Mouse (Mus musculus) mouse trophoblast stem cell (cell line): ENCODE data around the gene Ccdc173.
"Not testable (repeated sequence)": the region's sequence is repeated elsewhere in the genome, so short reads cannot be mapped to it uniquely, and the experiment has no call there.

ENCODE experiments used
- in situ Hi-C, 2 experiments: fragments of 300-500 bp; cut with MseI, MboI; formaldehyde crosslinking; loops; 2 replicates in 1 of 2; 3 replicates in 1 of 2; pipeline ENCODE4 v1.15.1; 2025

Ccdc173 gene

DNA sequence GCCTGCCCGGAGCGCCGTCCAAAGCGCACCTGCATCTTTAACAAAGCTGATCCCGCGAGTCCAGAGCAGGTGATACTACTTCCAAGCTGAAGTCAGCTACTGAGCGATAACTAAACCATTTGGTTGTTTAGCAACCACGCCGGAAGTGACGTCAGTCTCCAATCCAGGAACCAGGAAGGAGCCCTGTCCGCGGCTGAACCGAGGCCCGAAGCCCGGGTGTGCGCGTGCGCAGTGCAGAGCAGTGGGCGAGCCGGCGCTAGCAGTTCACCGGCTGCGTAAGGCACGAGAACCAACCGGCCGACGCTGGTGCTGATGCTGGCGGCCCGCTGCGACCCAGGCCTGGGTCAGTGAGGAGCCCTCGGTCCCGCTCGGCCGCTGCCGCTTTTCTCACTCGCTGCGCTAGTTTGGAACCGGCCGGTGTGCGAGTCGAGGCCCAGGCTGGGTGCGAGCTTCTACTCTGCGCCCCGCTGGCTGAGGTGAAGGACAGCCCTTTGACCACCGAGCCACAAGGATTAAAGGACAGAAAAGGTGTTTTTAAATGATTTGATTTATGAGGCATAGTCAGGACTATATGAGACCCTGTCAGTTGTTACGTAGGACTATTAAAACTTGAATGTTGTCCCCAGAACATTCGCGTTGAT is at the start of gene Ccdc173, which contains the start of gene Phospho2:
Ccdc173 (minus strand) TSS at position 147 of the 641 bp plus-strand sequence.
Phospho2 (plus strand) TSS at position 195 of the 641 bp plus-strand sequence.
- in situ Hi-C loops, result no loop called here

DNA sequence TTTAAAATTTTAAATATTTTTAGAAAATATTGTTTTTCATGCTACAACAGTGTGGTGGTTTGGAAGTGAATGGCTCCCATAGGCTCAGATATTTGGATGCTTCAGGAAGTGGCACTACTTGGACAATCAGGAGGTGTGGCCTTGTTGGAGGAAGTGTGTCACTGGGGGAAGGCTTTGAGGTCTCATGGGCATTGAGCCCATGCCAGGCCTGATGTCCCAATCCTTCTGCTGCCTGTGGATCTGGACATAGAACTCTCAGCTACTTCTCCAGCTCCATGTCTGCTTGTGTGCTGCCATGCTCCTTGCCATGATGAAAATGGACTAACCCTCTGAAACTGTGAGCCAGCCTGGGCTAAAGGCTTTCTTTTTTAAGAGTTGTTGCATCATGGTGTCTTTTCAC is 49.3 kb upstream of the Ccdc173 start:
- in situ Hi-C loops, result no loop called here

DNA sequence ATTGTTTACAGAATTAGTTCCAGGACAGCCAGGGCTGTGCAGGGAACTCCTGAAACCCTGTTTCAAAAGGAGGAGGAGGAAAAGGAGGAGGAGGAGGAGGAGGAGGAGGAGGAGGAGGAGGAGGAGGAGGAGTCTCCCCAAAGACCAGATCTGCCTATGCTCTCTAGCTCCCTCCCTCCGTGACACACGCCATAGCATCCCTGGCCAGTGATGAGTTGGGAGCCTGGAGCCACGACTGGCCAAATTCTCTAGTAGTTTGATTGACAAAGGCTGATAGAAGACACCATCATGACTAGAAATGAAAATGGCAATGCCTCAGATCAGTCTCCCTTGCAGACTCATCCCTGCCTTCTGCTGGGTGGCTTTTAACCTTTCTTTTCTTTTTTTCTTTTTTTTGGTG is 48.6 kb upstream of the Ccdc173 start:
- in situ Hi-C loops, result no loop called here

DNA sequence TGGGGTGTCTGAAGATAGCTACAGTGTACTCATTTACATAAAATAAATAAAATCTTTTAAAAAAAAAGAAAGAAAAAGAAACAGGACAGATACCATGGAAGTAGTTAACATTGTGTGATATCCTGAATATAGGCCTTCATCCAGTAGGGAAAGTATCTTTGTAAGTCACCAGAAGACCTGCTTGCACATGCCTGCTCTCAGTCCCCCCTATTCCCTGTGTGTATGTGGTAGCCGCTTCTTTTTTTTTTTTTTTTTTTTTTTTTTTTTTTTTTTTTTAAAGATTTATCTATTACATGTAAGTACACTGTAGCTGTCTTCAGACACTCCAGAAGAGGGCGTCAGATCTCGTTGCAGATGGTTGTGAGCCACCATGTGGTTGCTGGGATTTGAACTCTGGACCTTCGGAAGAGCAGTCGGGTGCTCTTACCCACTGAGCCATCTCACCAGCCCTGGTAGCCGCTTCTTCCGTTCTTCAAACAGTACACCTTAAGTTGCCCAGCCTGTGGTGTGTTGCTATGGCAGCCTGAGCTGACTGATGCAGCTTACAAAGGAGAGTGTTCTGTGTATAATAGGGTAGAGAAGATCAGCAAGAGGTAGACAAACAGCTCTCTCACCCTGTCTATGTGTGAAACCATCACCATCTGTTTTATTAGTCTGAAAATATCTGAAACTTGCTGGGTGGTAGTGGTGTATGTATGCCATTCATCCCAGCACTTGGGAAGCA is 48.0 kb upstream of the Ccdc173 start:
- in situ Hi-C loops, result no loop called here

DNA sequence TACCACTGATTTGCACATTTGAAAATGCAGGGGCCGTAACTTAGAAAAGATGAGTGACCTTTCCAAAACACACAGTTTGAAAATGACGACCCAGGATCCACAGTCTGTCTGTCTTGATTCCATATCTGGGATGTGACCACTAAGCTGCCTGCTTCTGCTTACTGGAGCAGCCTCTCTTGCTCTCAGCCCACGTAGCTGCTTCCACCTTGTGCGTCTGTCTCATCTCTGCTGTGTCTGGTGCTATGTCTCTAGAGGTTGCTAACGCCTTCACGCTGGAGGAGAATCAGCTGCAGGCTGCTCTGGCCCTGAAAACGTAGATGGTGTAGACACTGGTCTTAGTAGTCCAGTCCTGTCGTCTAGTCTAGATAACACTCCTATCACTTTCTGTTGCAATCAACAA is 40.7 kb upstream of the Ccdc173 start:
- in situ Hi-C loops, result no loop called here

DNA sequence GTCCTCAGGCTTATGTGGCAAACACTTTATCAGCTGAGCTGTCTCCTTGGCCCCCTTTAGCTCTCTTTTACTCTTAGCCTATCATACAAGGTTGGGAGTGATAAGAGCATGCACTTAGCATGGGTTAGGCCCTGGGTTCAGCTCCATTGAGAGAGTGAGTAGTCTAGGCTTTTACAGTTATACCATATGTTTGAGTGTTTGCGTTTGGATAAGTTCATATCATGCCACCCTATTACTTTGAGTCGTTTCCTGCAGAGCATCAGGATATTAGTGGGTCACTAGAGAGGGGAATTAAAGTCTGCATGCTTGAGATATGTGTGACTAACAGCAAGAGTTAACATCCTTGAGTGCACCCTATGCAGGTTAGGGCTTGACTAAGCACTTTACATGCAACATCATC is 40.3 kb upstream of the Ccdc173 start:
- in situ Hi-C loops, result no loop called here

DNA sequence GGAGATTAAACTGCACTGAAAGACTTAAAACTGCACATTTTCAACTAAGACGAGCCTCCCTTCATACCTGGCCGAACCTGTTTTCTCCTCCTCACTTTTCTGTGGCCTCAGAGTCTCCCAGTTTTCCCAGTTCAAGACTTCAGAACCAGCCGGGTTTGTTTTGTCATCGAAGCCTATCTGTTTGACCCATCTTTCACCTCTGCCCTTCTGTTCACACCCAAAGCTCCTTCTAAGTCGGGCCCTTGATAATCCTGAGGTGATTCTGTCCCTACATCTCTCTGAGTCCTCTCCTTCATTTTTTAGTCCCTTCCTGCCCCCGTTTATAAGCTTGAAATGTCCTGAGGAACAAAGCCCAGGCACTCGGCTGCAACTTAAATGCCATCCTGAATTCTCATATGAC is 38.7 kb upstream of the Ccdc173 start:
- in situ Hi-C loops, result no loop called here

DNA sequence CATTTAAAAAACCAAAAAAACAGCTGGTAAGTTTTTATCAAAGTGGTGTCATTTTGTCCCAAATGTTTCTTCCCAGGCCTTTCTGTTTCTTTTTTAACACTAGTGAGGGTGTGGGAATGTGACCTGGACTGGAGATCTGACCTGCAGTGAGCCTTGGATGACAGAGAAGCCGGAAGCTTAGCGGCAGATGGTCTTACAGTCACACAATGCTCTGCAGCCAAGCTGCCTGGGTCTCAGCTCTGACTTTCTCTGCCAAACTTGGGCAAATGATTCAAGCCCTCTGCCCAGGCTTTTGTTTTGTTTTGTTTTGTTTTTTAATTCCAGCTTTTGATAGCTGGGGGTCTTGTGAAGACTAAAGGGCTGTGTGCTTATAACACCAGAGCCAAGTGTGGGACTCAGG is 37.0 kb upstream of the Ccdc173 start:
- in situ Hi-C loops, result no loop called here

DNA sequence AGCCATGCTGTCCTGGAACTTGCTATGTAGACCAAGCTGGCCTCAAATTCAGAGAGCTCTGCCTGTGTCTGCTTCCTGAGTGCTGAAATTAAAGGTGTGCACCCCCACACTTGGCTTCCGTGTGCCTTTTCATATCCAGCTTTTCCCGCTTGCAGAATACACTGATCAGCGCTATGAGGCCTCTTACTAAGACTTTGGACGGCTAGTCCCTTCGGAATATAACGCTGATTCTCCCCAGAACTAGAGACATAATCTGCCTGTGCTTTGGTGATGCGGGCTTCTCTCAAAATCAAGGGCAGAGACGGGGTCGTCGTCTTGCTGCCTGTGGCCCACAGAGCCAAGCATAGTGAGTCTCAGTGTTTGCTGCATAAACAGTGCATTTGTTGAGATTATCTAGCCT is 36.5 kb upstream of the Ccdc173 start:
- in situ Hi-C loops, result no loop called here

DNA sequence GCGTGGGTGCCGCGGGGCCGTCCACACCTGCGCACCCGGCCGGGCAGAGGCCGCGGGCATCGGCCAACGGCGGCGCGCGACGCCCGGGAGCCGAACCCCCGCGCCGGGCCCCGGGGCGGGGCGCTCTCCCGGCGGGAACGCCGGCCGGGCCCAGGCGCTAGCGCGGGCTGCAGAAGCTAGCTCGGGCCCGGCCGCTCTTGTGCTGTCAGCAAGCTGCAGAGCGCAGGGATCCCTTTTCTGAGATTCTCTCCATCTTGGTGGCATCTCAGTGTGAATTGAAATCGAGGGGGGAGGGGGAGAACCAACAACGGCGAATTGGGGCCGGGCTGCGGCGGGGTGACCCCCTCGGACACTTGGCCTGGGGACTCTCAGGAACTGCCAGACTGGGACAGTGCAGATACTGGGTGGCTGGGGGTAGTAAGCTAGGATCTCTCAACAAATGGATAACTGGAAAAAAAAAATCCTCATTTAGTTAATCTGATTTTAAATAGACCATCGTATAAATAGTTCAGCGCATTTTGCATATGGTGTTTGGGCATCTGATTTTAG is 33.8 kb upstream of the Ccdc173 start:
- in situ Hi-C loops, result no loop called here

DNA sequence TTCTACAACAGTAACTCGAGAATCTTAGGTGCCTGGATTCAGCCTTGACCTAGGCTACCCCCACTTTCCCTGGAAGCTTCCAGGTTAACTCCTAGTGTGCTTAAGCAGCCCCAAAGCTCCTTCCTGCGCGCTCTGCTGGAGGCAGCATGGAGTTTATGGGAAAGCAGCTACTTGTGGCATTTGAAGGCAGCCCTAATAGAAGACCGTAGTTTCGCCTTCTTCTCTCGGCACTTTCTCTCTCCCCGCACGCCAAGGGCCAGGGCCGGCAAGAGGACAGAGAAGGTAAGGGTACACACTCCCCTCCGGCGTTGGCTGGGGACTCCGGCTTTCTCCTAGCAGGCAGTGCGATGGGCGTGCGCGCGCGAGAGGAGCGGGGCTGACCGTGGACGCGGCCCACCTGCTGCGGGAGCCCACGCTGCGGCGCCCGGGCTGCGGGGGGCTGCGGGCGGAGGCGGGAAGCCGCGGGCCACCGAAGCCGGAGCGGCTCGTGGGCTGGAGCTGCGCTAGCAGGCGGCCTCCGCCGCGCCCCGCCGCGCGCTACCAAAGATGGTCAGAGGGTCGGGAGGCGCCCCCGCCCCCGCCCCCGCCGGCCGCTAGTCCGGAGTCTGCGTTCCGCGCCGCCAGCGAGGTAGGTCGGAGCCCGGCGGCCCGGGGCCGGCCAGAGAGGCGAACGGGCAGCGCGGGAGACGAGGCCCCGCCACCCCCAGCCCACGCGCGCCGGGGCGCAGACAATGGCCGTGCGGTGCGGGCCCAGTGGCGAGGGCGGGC is 33.2 kb upstream of the Ccdc173 start:
- in situ Hi-C loops, result no loop called here

DNA sequence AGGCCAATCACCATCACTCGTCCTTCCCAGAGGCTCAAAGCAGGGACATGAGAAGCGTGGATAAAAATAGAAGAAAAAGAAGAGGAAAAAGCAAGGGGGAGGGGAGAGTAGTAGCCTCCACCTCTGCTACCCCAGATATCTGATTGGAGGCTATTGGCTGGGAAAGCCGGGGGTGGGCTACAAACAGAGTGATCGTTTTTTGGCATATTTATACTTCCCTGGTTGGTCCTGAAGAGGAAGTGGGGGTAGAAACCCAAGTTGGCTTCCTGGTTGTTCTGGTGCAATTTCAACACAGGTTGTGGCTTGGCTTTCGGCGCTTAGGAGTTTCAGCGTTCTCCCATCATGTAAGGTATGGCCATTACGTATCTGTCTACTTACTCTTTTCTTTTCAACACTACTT is 32.3 kb upstream of the Ccdc173 start, which contains the start of gene Klhl23:
Klhl23 (plus strand) TSS at position 234 of the 400 bp plus-strand sequence.
- in situ Hi-C loops, result no loop called here

DNA sequence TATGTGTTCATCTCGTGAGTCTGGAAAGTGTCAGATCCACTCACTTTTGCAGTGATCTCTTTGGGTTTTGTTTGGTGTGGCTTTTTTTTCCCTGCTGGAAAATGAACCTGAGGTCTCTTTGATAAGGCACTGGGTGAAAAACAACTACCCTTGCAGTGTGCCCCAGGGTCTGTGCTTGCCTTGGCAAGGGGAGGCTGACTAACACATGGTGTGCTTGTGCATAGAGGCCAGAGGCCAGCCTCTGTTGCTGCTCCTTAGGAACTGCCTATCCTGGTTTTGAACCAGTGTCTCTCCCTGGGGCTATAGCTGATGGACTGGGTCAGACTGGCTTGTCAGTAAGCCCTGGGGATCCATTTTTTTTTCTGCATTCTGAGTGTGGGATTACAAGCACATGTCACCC is 30.8 kb upstream of the Ccdc173 start:
- in situ Hi-C loops, result no loop called here

DNA sequence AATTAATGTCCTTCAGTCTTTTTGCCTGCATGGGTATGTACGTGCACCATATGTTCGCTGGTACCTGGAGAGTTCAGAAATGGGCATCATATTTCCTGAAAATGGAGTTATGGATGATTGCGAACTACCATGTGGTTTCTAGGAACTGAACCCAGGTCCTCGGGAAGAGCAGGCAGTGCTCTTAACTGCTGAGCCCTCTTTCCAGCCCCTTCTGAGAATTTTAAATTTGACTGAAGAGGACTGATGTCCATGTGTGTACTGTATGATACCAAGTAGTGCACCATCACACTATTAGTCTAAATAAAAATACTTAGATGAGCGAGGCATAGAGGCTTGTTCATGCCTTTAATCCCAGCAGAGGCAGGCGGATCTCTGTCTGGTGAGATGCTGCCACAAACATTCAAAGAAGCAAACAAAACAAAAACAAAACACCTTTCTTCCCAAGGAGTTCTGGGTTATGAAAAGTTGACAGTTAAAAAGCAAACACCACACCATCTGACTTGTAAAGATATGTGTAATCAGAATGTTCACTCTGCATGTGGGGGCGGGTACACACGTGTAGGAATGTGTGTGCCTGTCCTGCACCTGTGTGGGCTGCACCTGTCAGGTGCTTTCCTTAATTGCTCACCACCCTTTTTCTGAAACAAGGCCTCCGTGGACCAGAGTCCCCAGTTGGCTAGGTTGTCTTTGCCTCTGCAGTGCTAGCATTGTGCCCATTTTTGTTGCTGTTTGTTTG is 29.1 kb upstream of the Ccdc173 start:
- in situ Hi-C loops, result no loop called here

DNA sequence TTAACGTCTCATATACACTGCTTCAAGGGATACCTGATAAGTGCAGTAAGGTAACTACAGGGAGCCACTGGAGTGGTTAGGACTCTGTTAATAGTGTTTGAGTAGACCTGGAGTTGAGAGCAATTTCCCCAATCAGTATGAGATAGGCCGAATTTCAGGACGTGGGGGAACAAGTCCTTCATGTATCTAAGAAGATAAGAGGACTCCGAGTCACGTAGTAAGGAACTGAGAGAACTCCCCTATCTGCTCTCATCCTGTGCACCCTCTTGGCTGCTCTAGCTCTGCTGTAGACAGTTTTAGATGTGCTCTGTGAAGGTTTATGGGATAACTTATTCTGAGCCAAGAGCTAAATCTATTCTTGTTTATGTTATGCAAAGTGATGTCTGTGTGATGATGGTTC is 27.2 kb upstream of the Ccdc173 start:
- in situ Hi-C loops, result no loop called here

DNA sequence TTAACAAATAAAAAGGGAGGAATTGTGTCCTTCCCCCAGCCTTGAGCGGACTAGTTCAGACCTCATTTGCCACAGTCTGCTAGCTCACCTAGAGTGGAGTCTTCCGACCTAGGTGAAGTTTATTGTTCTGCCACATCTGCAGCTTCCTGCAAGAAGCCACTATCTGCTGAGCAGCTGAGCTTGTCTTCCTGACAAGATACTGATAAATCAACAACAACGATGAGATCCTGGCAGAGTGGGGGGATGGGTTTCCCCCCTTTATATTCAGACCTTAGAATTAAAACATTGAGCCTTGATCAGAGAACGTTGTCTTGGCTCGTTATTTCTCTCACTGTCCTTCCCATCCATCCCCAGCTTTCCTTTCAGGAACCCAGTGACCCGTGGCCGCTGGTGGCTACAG is 22.0 kb upstream of the Ccdc173 start:
- in situ Hi-C loops, result not testable (repeated sequence)

DNA sequence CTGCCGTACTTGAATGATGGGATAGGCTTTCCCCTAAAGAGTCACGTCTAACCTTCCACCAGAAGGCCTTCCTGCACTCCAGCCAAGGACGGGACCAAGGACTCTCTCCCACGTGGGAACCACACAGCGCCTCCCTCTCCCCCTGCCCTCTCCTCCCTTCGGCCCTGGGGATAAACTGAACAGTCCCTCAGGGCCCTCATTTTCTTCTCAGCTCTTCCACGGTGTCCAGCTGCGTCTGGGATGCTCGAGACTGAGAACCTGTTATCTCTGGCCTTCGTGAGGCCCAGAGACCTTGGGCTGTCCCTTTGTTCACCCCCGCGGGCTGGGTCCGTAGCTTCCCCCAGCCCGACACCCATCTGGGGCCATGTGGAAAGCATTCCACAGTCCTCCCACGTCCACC is 20.8 kb upstream of the Ccdc173 start:
- in situ Hi-C loops, result no loop called here

DNA sequence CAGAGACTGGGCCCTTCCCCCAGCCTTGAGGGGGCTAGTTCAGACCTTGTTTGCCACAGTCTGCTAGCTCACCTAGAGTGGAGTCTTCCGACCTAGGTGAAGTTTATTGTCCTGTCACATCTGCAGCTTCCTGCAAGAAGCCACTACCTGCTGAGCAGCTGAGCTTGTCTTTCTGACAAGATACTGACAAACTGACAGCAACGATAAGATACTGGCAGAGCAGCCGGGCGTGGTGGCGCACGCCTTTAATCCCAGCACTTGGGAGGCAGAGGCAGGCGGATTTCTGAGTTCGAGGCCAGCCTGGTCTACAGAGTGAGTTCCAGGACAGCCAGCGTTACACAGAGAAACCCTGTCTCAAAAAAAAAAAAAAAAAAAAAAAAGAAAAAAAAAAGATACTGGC is 15.3 kb upstream of the Ccdc173 start:
- in situ Hi-C loops, result not testable (repeated sequence)

DNA sequence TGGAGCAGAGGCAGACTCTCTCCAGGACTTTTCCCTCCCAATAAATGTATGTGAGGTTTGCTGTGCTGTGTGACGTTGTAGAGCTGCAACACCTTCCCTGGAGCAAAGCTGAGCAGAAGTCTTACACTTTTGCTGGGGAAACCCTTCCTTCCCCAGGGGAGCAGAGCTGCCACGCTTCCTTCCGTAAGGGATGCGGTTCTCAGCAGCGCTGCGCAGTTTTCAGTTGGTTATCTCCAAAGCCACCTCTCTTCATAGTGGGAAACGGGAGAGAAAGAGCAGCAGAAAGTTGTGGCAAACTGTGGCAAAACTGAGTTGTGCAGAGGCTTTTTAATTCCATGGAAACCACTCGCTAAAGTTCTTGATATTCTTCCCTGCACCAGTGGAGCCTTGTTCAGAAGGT is 14.4 kb upstream of the Ccdc173 start:
- in situ Hi-C loops, result no loop called here

DNA sequence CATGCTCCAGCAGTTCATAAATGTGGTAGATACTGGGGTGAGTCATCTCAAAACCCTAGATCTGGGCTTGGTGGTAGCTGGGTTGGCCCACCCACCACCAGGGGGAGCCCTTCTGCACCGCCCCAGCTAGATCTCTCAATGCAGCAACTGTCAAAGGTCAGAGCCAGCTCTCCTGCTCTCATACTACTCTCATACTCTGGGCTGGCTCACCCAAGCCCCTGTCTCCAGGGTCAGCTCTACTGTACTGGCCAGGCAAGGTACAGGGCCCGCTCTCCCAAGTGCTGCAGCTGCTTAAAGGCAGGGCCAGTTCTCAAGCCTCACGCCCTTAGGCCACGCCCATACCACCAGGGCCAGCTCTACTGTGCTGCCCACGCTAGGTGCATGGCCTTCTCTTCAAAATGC is 13.5 kb upstream of the Ccdc173 start:
- in situ Hi-C loops, result no loop called here

DNA sequence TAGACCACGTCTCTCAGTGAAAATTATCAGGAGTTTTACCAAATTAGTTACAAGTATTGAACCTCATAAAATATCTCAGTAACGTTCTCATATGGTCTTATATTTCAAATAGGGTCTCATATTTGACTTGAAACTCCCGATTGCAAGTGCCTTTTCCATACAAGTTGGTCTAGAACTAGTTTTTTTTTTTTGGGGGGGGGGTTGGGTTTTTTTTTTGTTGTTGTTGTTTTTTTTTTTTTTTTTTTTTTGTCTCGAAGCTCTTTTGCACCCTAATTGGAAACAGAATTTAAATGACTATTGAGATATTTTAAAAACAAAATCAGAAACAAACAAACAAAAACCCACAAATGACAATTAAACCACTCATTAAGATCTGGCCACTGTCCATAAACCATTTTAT is 1.3 kb upstream of the Ccdc173 start:
- in situ Hi-C loops, result no loop called here

DNA sequence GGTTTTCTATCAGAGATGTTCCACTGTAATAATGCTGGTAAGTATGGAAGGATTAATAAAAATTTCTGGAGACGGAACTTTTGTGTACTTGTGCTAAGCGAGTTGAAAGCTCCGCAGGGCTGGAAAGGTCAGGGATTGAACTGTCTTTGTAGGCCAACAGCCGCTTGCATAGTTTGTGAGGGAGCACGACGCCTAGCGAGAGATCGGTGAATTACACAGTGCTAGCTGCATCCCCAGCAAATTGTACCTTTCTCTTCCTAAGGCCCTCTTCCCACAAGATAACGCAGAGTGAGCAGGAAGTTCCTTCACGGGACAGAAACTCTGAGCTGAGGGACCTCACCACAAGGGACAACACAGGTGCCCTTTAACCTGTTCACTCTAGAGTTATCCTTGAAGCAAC is 910 bp upstream of the Ccdc173 start:
- in situ Hi-C loops, result no loop called here
